Mouse (Mus musculus) cortical plate, adult 2 months (tissue): ENCODE measurements around the gene Rpusd4.

ENCODE experiments used
- CTCF ChIP-seq: fragments of 200-500 bp; IDR thresholded peaks from 2 replicates; pipeline ENCODE4 v1.5.1; 2011; ENCODE audit warnings: mild to moderate bottlenecking, control low read depth, low read length; ENCODE audit not compliant: insufficient read depth; ENCODE audit errors: extremely low read depth
- POLR2A ChIP-seq: fragments of 200-500 bp; IDR thresholded peaks from 2 replicates; pipeline ENCODE4 v1.6.1; 2011; ENCODE audit warnings: mild to moderate bottlenecking, low read length, control low read depth; ENCODE audit not compliant: insufficient read depth; ENCODE audit errors: extremely low read depth

DNA sequence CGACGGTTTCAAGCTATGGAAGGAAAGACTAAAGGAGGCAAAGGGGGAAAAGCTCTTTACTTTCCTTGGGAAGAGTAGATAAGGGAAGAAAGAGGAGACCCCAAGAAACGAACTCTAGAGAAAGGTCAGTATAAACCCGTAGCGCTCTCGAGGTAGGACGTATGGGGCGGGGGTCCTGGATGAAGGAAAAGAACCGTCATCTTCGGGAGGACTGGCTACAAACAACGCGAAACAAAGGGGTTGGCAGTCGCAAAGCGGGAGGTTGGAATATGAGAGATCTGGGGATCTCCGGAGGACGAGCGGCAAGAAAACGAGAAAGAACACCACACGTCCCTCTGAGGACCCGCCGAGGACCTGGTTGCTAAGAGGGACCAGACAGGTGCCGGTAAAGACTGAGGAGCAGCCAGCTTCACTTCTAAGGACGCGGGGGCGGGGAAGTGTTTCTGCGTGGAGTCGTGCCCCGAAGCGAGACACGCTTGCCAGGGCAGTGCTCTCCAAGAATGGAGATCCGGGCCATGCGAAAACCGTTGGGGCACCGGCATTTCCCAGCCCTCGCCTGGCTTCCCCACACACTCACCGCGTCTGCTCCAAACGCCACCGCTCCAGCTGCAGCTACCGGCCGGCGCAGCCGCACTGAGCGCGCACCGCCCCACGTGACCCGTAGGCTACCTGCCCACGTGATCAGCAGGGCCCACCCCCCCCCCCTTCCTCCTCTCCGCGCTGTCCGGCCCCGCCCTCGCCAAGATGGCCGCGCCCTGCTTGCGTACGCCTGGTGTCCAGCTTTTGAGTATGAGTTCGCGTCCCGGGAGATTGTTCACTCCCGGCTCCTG lies at the start of gene Rpusd4, which contains the start of gene Fam118b:
- TF ChIP-seq POLR2A = peak; percentile 95
- no peak for TF ChIP-seq CTCF
